Comparison of ENCODE assay signal across 10 mouse cellular contexts in the genomic region with DNA sequence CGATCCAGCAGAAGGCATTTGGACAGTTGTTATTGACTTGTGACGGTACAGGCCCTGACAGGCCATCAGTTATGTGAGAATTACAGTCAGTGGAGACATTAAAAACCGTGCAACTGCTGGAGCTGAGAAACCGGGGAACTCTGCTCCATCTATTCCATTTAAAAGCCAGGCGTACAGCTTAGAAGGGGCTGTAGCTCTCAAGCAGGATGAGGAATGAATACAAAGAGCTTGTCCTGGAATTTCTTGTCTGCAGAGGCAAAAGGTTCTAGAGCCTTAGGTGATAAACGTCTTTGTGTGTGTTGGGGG. TPM values are rescaled to one million over a fixed set of nuclear protein-coding genes. Genes with fewer than 3 reads are reported as not detected.
DNase-seq lines count a peak whose midpoint lies in the region; ATAC-seq and TF ChIP-seq lines count a peak whose summit lies in the region.
"Had no signal": no experiment of that assay in that cellular context is flagged by ENCODE, and none has a peak within 500 bp of the region (broad histone marks: within the 10 kb centered on the region; RNA-seq: fewer than 3 reads in every experiment).

No protein-coding gene starts in this region.

- H3K27ac ChIP-seq in heart, embryonic 14.5 days (replicated peaks in 1 of 2; ENCODE audit: control insufficient read depth in 1 of 2, insufficient read depth in 1 of 2, low read depth in 2 of 2, low read length in 2 of 2): no peak overlapping the region
- H3K27ac ChIP-seq in forebrain, embryonic 16.5 days (ENCODE audit: low read length): peak overlapping the region; percentile 52
- H3K27ac ChIP-seq in liver, postnatal 0 days (ENCODE audit: low read depth): no peak overlapping the region

- no peak overlapping the region for H3K9ac ChIP-seq in heart, embryonic 14.5 days (ENCODE audit: low read length)
- no peak overlapping the region for H3K9ac ChIP-seq in forebrain, embryonic 16.5 days (replicated peaks; ENCODE audit: low read depth, low read length)
- H3K9ac ChIP-seq in liver, postnatal 0 days (replicated peaks): no peak overlapping the region

- H3K4me1 ChIP-seq in heart, embryonic 14.5 days (ENCODE audit: control insufficient read depth in 2 of 2, insufficient read depth in 2 of 2, low read length in 2 of 2): peaks cover 6 to 11% of the 10 kb centered on the region in 2 experiments
- peaks cover 21% of the 10 kb centered on the region for H3K4me1 ChIP-seq in forebrain, embryonic 16.5 days (replicated peaks; ENCODE audit: control insufficient read depth, insufficient read depth, low read length)
- H3K4me1 ChIP-seq in liver, postnatal 0 days (ENCODE audit: insufficient read depth): 0 out of 2 replicates have a peak, but pooled peaks cover 2% of the 10 kb centered on the region

- H3K4me2 ChIP-seq in heart, embryonic 14.5 days (ENCODE audit: low read length): peak overlapping the region; percentile 61
- H3K4me2 ChIP-seq in forebrain, embryonic 16.5 days (ENCODE audit: low read length): peak overlapping the region; percentile 44
- H3K4me2 ChIP-seq in liver, postnatal 0 days (ENCODE audit: low read depth, low read length): peak overlapping the region; percentile 58; the same call in 1 of the 2 replicates

- TF ChIP-seq POLR2A in brain, embryonic 14.5 days (IDR thresholded peaks at IDR 0.05; ENCODE audit: borderline replicate concordance, extremely low read depth, insufficient read depth, insufficient read length, poor library complexity, severe bottlenecking): no peak

- peaks cover 5% of the 10 kb centered on the region; the same call in 1 of the 2 replicates for H3K9me3 ChIP-seq in heart, embryonic 14.5 days (ENCODE audit: control insufficient read depth, low read length)
- no peaks in the 10 kb centered on the region for H3K9me3 ChIP-seq in forebrain, embryonic 16.5 days (ENCODE audit: control insufficient read depth, low read length)
- no peaks in the 10 kb centered on the region for H3K9me3 ChIP-seq in liver, postnatal 0 days (ENCODE audit: low read length)

- TF ChIP-seq CTCF in brain, embryonic 14.5 days (IDR thresholded peaks at IDR 0.05; ENCODE audit: borderline replicate concordance, extremely low read depth, insufficient read depth, insufficient read length): no peak
- TF ChIP-seq CTCF in liver, postnatal 0 days (IDR thresholded peaks at IDR 0.05; ENCODE audit: low read depth): no peak

- no peak for DNase-seq in heart, postnatal 36 days
- DNase-seq in brain, embryonic 14.5 days (ENCODE audit: low read depth): peak; percentile 72
- no peak for DNase-seq in liver, postnatal 0 days
- DNase-seq in spleen, adult 18-20 months: no peak
- DNase-seq in adrenal gland, adult 18-20 months (ENCODE audit: low spot score in 2 of 2): no peak
- no peak for DNase-seq in layer of hippocampus, postnatal 36 days

- no peak for ATAC-seq in heart, embryonic 14.5 days (ENCODE audit: insufficient number of reproducible peaks, insufficient read depth, low FRiP score, low read depth)
- ATAC-seq in forebrain, embryonic 16.5 days: peak; percentile 45
- ATAC-seq in liver, postnatal 0 days: no peak

- H3K36me3 ChIP-seq in heart, embryonic 14.5 days (ENCODE audit: control insufficient read depth, insufficient read depth, low read length): no peaks in the 10 kb centered on the region
- no peaks in the 10 kb centered on the region for H3K36me3 ChIP-seq in forebrain, embryonic 16.5 days (ENCODE audit: control insufficient read depth, insufficient read depth)
- no peaks in the 10 kb centered on the region for H3K36me3 ChIP-seq in liver, postnatal 0 days (replicated peaks; ENCODE audit: insufficient read depth, low read length)

- no peak overlapping the region for H3K4me3 ChIP-seq in heart, embryonic 14.5 days (ENCODE audit: control insufficient read depth in 1 of 2, insufficient read depth in 1 of 2, low read depth in 1 of 2, low read length in 2 of 2)
- H3K4me3 ChIP-seq in forebrain, embryonic 16.5 days (replicated peaks; ENCODE audit: low read length): no peak overlapping the region
- no peak overlapping the region for H3K4me3 ChIP-seq in liver, postnatal 0 days (ENCODE audit: low read depth, low read length)
- H3K4me3 ChIP-seq: myocyte had no signal

- intact Hi-C loops in heart, postnatal 36 days (cut with DNase I): no loop called here

- TF ChIP-seq EP300 in liver, postnatal 0 days (IDR thresholded peaks at IDR 0.05; ENCODE audit: low read depth): no peak

- WGBS in heart, embryonic 14.5 days: 25% methylated on average over 6 of the region's 6 CpGs
- 5% methylated on average over 6 of the region's 6 CpGs for WGBS in forebrain, embryonic 16.5 days
- WGBS in liver, postnatal 0 days (ENCODE audit: insufficient replicate concordance): 45% methylated on average over 6 of the region's 6 CpGs

- H3K27me3 ChIP-seq in heart, embryonic 14.5 days (ENCODE audit: control insufficient read depth, insufficient read depth, low read length): no peaks in the 10 kb centered on the region
- no peaks in the 10 kb centered on the region for H3K27me3 ChIP-seq in forebrain, embryonic 16.5 days (replicated peaks; ENCODE audit: control insufficient read depth, insufficient read depth, low read length)
- H3K27me3 ChIP-seq in liver, postnatal 0 days (ENCODE audit: insufficient read depth, low read length): no peaks in the 10 kb centered on the region
- H3K27me3 ChIP-seq: CH12.LX had no signal

RNA-seq across cellular contexts. Expression of gene Inpp5f, which starts 18.2 kb away (rescaled TPM):
- polyA plus RNA-seq in heart, embryonic 14.5 days (2014; fragmentation: Nextera tagmentation; extraction: Ambion mirVana): 15.6 and 17.3 TPM in 2 replicates
- total RNA-seq in heart, postnatal 36 days (2021): 1 to 10 TPM; 5.0 to 7.0 TPM
- 124 and 191 TPM in 2 replicates for polyA plus RNA-seq in brain, embryonic 14.5 days (2012; rRNA removed)
- polyA plus RNA-seq in forebrain, embryonic 16.5 days (2015; fragmentation: Nextera tagmentation; extraction: Ambion mirVana): 322 and 366 TPM in 2 replicates
- 7.2 and 7.3 TPM in 2 replicates for polyA plus RNA-seq in liver, postnatal 0 days (2015; fragmentation: Nextera tagmentation; extraction: Ambion mirVana)
- total RNA-seq in adrenal gland, adult 18-20 months (2021): 10 to 100 TPM; 14.9 to 19.0 TPM
- total RNA-seq in layer of hippocampus, postnatal 36 days (2021): 100 to 1,000 TPM; 113 to 130 TPM
